Mouse (Mus musculus) brown adipose tissue, adult 24 weeks (tissue): ENCODE data around the gene Lrp2. TPM values are rescaled to one million over a fixed set of nuclear protein-coding genes. Genes with fewer than 3 reads are reported as not detected.

Experiments used
- H3K27ac ChIP-seq: fragments of 200-500 bp; replicated peaks from 2 replicates; pipeline ENCODE4 v1.5.1; 2012; ENCODE audit warnings: low read depth, mild to moderate bottlenecking, low read length
- H3K4me1 ChIP-seq: fragments of 200-500 bp; 2 replicates; pipeline ENCODE4 v1.6.1; 2012; ENCODE audit warnings: low read length, mixed read lengths; ENCODE audit not compliant: control insufficient read depth, insufficient read depth, insufficient read length
- H3K4me3 ChIP-seq: fragments of 200-500 bp; 2 replicates; pipeline ENCODE4 v1.5.1; 2012; ENCODE audit warnings: low read depth, mild to moderate bottlenecking, low read length, moderate library complexity; ENCODE audit not compliant: insufficient read depth
- polyA plus RNA-seq: library from polyadenylated mRNA; stranded (reverse); fragments of >200 nt; gene quantifications from 2 replicates; pipeline ENCODE4 v1.2.4, GENCODE M21; 2012; ENCODE audit not compliant: missing spikeins, insufficient read depth, insufficient read length

Gene Lrp2
- polyA plus RNA-seq, 1 experiment: not detected

DNA sequence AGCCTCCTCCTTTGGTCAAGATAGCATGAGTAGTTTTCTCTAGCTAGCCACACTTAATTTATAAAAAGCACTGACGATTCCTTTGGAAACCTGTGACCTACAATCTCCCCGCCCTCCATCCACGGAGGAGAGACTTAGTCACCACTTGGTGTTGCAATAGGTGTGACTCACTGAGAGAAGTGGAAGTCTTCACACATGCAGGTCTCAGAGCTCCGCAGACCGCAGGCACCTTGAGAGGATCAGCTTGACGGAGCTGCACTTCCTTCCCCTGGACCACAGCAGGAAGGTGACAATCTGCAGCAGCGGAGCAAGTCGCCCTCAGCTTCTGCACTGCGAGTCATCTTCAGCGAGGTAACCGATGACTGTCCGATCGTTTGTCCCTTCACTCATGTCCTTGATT, 205.6 kb downstream of the Lrp2 start, which contains the start of gene Dhrs9:
Gene Dhrs9 (plus strand): TSS at position 165 of the 400 bp plus-strand sequence.
- H3K4me1 ChIP-seq: peaks cover 3% of the 10 kb centered on the region; the same call in 1 of the 2 replicates
- H3K27ac ChIP-seq: peak within 1 kb of the TSS; percentile 81
- H3K4me3 ChIP-seq: peak within 1 kb of the TSS; percentile 45

DNA sequence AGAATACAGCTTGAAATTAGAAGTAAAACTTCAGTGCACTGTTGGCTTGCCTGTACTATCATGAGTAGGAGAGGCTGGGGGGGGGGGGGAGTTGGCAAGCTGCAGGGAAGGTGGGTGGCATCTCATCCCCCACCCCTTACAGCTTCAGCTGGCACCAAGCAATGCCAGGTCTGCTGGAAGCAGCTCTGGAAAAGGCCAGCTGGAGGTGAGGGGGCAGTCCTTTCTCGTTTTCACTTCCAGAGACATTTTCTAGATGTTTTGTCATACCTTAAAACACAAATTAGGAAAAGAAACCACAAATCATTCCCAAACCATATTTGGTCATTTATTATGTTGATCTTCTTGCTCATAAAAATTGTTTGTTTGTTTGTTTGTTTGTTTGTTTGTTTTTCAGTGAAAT, 206.1 kb downstream of the Lrp2 start:
- no peak overlapping the region for H3K4me3 ChIP-seq
- H3K27ac ChIP-seq: no peak overlapping the region

DNA sequence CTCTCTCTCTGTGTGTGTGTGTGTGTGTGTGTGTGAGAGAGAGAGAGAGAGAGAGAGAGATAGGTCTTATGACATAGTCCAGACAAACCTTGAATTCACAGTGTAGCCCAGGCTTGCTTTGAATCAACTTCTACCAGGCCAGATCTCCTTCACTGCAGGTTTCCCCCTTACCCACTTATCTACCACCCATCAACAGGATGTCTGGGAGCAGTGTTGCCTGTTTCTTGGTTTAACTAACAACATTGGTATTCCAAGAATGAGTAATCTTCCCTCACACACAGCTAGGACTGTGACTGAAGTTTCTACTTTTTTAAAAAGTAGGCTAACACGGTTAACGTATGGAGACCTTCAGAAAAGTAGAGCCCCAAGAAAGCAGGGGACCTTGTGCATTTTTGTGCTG, 209.1 kb downstream of the Lrp2 start:
- Histone ChIP-seq H3K4me3 (no peak overlapping the region), H3K27ac (peak overlapping the region; percentile 58), H3K4me1 (peaks cover 3% of the 10 kb centered on the region; the same call in 1 of the 2 replicates)

More for the DNA sequence above, 206.1 kb downstream of the Lrp2 start:
- H3K4me1 ChIP-seq: peaks cover 3% of the 10 kb centered on the region; the same call in 1 of the 2 replicates

Other genes starting within 250 kb of the Lrp2 start
- not detected in 2 replicates for gene Abcb11, start 243.4 kb downstream of the Lrp2 start, polyA plus RNA-seq
- gene Dhrs9, start 205.6 kb downstream of the Lrp2 start, polyA plus RNA-seq: 4.6 and 8.4 TPM in 2 replicates
- gene Bbs5, start 61.1 kb upstream of the Lrp2 start, polyA plus RNA-seq: 5.2 and 7.1 TPM in 2 replicates
- gene Klhl41, start 84.1 kb upstream of the Lrp2 start, polyA plus RNA-seq: 6.1 and 12.2 TPM in 2 replicates
- gene Fastkd1, start 127.5 kb upstream of the Lrp2 start, polyA plus RNA-seq: 24.0 and 34.9 TPM in 2 replicates
- 41.1 and 66.3 TPM in 2 replicates for gene Ppig, start 136.5 kb upstream of the Lrp2 start, polyA plus RNA-seq
- 1.2 and 1.9 TPM in 2 replicates for gene Ccdc173, start 203.5 kb upstream of the Lrp2 start, polyA plus RNA-seq
- gene Phospho2, start 203.6 kb upstream of the Lrp2 start, polyA plus RNA-seq: 18.2 and 29.3 TPM in 2 replicates
- 0.95 and 1.2 TPM in 2 replicates for gene Klhl23, start 235.9 kb upstream of the Lrp2 start, polyA plus RNA-seq